Mouse (Mus musculus) CH12.LX (cell line): ENCODE measurements around the gene Aplf. TPM values are rescaled to one million over a fixed set of nuclear protein-coding genes. Genes with fewer than 3 reads are reported as not detected.

Source experiments
- DNase-seq: peaks from one replicate; pipeline ENCODE4 v3.0.0-alpha.2; 2013; ENCODE audit errors: extremely low read depth
- H3K27ac ChIP-seq: 2 replicates; pipeline ENCODE4 v1.5.1; 2012; ENCODE audit warnings: low read depth, mild to moderate bottlenecking, control low read depth, moderate library complexity; ENCODE audit not compliant: insufficient read depth
- H3K27me3 ChIP-seq: replicated peaks from 2 replicates; pipeline ENCODE3; 2012; ENCODE audit warnings: inconsistent platforms
- H3K36me3 ChIP-seq, 2 experiments: replicated peaks in 1 of 2; 2 replicates each; pipeline versions ENCODE3 to v1.6.1; 2012; ENCODE audit warnings: inconsistent platforms in 1 of 2, low read length in 1 of 2, mild to moderate bottlenecking in 1 of 2, mixed read lengths in 1 of 2, moderate library complexity in 1 of 2; ENCODE audit not compliant: control insufficient read depth in 1 of 2, insufficient read depth in 1 of 2
- H3K4me1 ChIP-seq, 2 experiments: 2 replicates each; pipeline ENCODE4 v1.6.1; 2012; ENCODE audit warnings: inconsistent platforms in 1 of 2, moderate library complexity in 1 of 2; ENCODE audit not compliant: insufficient read depth in 2 of 2, control insufficient read depth in 1 of 2
- H3K4me2 ChIP-seq: 2 replicates; pipeline ENCODE4 v1.6.1; 2012; ENCODE audit warnings: low read depth, mild to moderate bottlenecking, control low read depth; ENCODE audit not compliant: poor library complexity, insufficient read depth, severe bottlenecking
- H3K4me3 ChIP-seq, 3 experiments: fragments of 150-350 bp in 1 of 3; sonication (generic) in 1 of 3; replicated peaks in 1 of 3; 2 replicates each; pipeline versions ENCODE3 to v1.5.1; 2011 to 2012; ENCODE audit warnings: low read depth in 2 of 3, low read length in 2 of 3, mild to moderate bottlenecking in 2 of 3, moderate library complexity in 2 of 3, control low read depth in 1 of 3, improper control_type of control experiment in 1 of 3, inconsistent platforms in 1 of 3, mixed read lengths in 1 of 3; ENCODE audit not compliant: poor library complexity in 1 of 3
- H3K79me2 ChIP-seq: replicated peaks from 2 replicates; pipeline ENCODE4 v1.6.1; 2012; ENCODE audit warnings: mild to moderate bottlenecking, moderate library complexity; ENCODE audit not compliant: control insufficient read depth, poor library complexity, insufficient read depth, severe bottlenecking; ENCODE audit errors: extremely low read depth
- H3K9ac ChIP-seq: 2 replicates; pipeline ENCODE4 v1.6.1; 2012; ENCODE audit warnings: low read depth, mild to moderate bottlenecking, control low read depth, moderate library complexity; ENCODE audit not compliant: insufficient read depth
- H3K9me3 ChIP-seq: replicated peaks from 2 replicates; pipeline ENCODE3; 2012; ENCODE audit warnings: low read length, inconsistent platforms, mixed read lengths
- BHLHE40 ChIP-seq: IDR thresholded peaks from 2 replicates; pipeline ENCODE4 v1.6.1; 2011; ENCODE audit warnings: mild to moderate bottlenecking, low read depth, low read length, improper control_type of control experiment
- CHD1 ChIP-seq: IDR thresholded peaks from 2 replicates; pipeline ENCODE4 v1.6.1; 2012; ENCODE audit warnings: low read depth, low read length, improper control_type of control experiment, inconsistent platforms
- CHD2 ChIP-seq: IDR thresholded peaks from 2 replicates; pipeline ENCODE4 v1.6.1; 2011; ENCODE audit warnings: low read length, improper control_type of control experiment
- CTCF ChIP-seq, 2 experiments: IDR thresholded peaks in 1 of 2; conservative IDR thresholded peaks in 1 of 2; 2 replicates each; pipeline ENCODE4 v1.5.1; 2011 to 2012; ENCODE audit warnings: low read depth in 2 of 2, low read length in 2 of 2, improper control_type of control experiment in 1 of 2, inconsistent platforms in 1 of 2, mild to moderate bottlenecking in 1 of 2, moderate library complexity in 1 of 2
- E2F4 ChIP-seq: IDR thresholded peaks from 2 replicates; pipeline ENCODE4 v1.6.1; 2011; ENCODE audit warnings: low read depth, low read length, improper control_type of control experiment; ENCODE audit not compliant: insufficient replicate concordance
- ELF1 ChIP-seq: IDR thresholded peaks from 2 replicates; pipeline ENCODE4 v1.6.1; 2014; ENCODE audit warnings: low read depth, mild to moderate bottlenecking, inconsistent platforms, low read length, improper control_type of control experiment
- EP300 ChIP-seq: IDR thresholded peaks from 2 replicates; pipeline ENCODE4 v1.6.1; 2011; ENCODE audit warnings: low read length, improper control_type of control experiment
- ETS1 ChIP-seq: conservative IDR thresholded peaks from 2 replicates; pipeline ENCODE4 v1.6.1; 2012; ENCODE audit warnings: low read depth, mild to moderate bottlenecking, inconsistent platforms, low read length, improper control_type of control experiment, moderate library complexity
- GABPA ChIP-seq: IDR thresholded peaks from 2 replicates; pipeline ENCODE4 v1.6.1; 2012; ENCODE audit warnings: low read depth, low read length, improper control_type of control experiment, inconsistent platforms; ENCODE audit not compliant: insufficient replicate concordance
- HCFC1 ChIP-seq: IDR thresholded peaks from 2 replicates; pipeline ENCODE4 v1.6.1; 2012; ENCODE audit warnings: low read depth, mild to moderate bottlenecking, inconsistent platforms, low read length, improper control_type of control experiment
- IRF4 ChIP-seq: IDR thresholded peaks from 2 replicates; pipeline ENCODE4 v1.6.1; 2014; ENCODE audit warnings: low read depth, mild to moderate bottlenecking, inconsistent platforms, low read length, improper control_type of control experiment
- JUN ChIP-seq: IDR thresholded peaks from 2 replicates; pipeline ENCODE4 v1.6.1; 2011; ENCODE audit warnings: low read depth, mild to moderate bottlenecking, low read length, improper control_type of control experiment, moderate library complexity; ENCODE audit not compliant: insufficient read depth
- JUND ChIP-seq: conservative IDR thresholded peaks from 2 replicates; pipeline ENCODE4 v1.6.1; 2011; ENCODE audit warnings: low read depth, low read length, improper control_type of control experiment
- KAT2A ChIP-seq: IDR thresholded peaks from 2 replicates; pipeline ENCODE4 v1.6.1; 2012; ENCODE audit warnings: low read length, improper control_type of control experiment, inconsistent platforms; ENCODE audit not compliant: insufficient replicate concordance
- MAFK ChIP-seq: IDR thresholded peaks from 2 replicates; pipeline ENCODE4 v1.6.1; 2011; ENCODE audit warnings: low read length, improper control_type of control experiment; ENCODE audit not compliant: insufficient replicate concordance
- MAX ChIP-seq: IDR thresholded peaks from 2 replicates; pipeline ENCODE4 v1.6.1; 2011; ENCODE audit warnings: low read length, improper control_type of control experiment
- MAZ ChIP-seq: IDR thresholded peaks from 2 replicates; pipeline ENCODE4 v1.6.1; 2012; ENCODE audit warnings: low read depth, mild to moderate bottlenecking, inconsistent platforms, low read length, improper control_type of control experiment, moderate library complexity
- MEF2A ChIP-seq: IDR thresholded peaks from 2 replicates; pipeline ENCODE4 v1.6.1; 2014; ENCODE audit warnings: low read depth, mild to moderate bottlenecking, inconsistent platforms, low read length, improper control_type of control experiment, borderline replicate concordance
- MXI1 ChIP-seq: IDR thresholded peaks from 2 replicates; pipeline ENCODE4 v1.6.1; 2011; ENCODE audit warnings: mild to moderate bottlenecking, low read depth, low read length, improper control_type of control experiment
- MYC ChIP-seq: IDR thresholded peaks from 2 replicates; pipeline ENCODE4 v1.6.1; 2011; ENCODE audit warnings: low read depth, mild to moderate bottlenecking, improper control_type of control experiment, low read length
- NELFE ChIP-seq: IDR thresholded peaks from 2 replicates; pipeline ENCODE4 v1.6.1; 2011; ENCODE audit warnings: low read depth, low read length, improper control_type of control experiment
- NRF1 ChIP-seq: IDR thresholded peaks from 2 replicates; pipeline ENCODE4 v1.6.1; 2014; ENCODE audit warnings: low read depth, mild to moderate bottlenecking, inconsistent platforms, low read length, improper control_type of control experiment, moderate library complexity
- PAX5 ChIP-seq: IDR thresholded peaks from 2 replicates; pipeline ENCODE4 v1.6.1; 2012; ENCODE audit warnings: low read length, inconsistent platforms, mixed read lengths
- POLR2A ChIP-seq: IDR thresholded peaks from 2 replicates; pipeline ENCODE4 v1.6.1; 2011; ENCODE audit warnings: low read depth, mild to moderate bottlenecking, improper control_type of control experiment, low read length
- POLR2AphosphoS2 ChIP-seq: IDR thresholded peaks from 2 replicates; pipeline ENCODE4 v1.6.1; 2011; ENCODE audit warnings: low read depth, low read length, improper control_type of control experiment
- RAD21 ChIP-seq: IDR thresholded peaks from 2 replicates; pipeline ENCODE4 v1.6.1; 2011; ENCODE audit warnings: low read depth, mild to moderate bottlenecking, low read length, improper control_type of control experiment, moderate library complexity
- RCOR1 ChIP-seq: conservative IDR thresholded peaks from 2 replicates; pipeline ENCODE4 v1.6.1; 2012; ENCODE audit warnings: low read depth, mild to moderate bottlenecking, inconsistent platforms, low read length, improper control_type of control experiment
- SIN3A ChIP-seq: IDR thresholded peaks from 2 replicates; pipeline ENCODE4 v1.6.1; 2012; ENCODE audit warnings: low read length, improper control_type of control experiment, inconsistent platforms
- SMC3 ChIP-seq: IDR thresholded peaks from 2 replicates; pipeline ENCODE4 v1.6.1; 2011; ENCODE audit warnings: low read depth, low read length, improper control_type of control experiment
- TBP ChIP-seq: conservative IDR thresholded peaks from 2 replicates; pipeline ENCODE4 v1.6.1; 2011; ENCODE audit warnings: low read depth, low read length, improper control_type of control experiment
- TCF12 ChIP-seq: IDR thresholded peaks from 2 replicates; pipeline ENCODE4 v1.6.1; 2014; ENCODE audit warnings: low read depth, mild to moderate bottlenecking, inconsistent platforms, low read length, improper control_type of control experiment
- UBTF ChIP-seq: IDR thresholded peaks from 2 replicates; pipeline ENCODE4 v1.6.1; 2012; ENCODE audit warnings: low read depth, mild to moderate bottlenecking, inconsistent platforms, low read length, improper control_type of control experiment, moderate library complexity
- USF1 ChIP-seq: IDR thresholded peaks from 2 replicates; pipeline ENCODE4 v1.6.1; 2014; ENCODE audit warnings: low read depth, mild to moderate bottlenecking, inconsistent platforms, low read length, improper control_type of control experiment
- USF2 ChIP-seq: conservative IDR thresholded peaks from 2 replicates; pipeline ENCODE4 v1.6.1; 2011; ENCODE audit warnings: low read depth, low read length, improper control_type of control experiment
- ZC3H11A ChIP-seq: IDR thresholded peaks from 2 replicates; pipeline ENCODE4 v1.6.1; 2012; ENCODE audit warnings: low read depth, mild to moderate bottlenecking, inconsistent platforms, low read length, improper control_type of control experiment
- ZNF384 ChIP-seq: IDR thresholded peaks from 2 replicates; pipeline ENCODE4 v1.6.1; 2012; ENCODE audit warnings: low read depth, low read length, improper control_type of control experiment, inconsistent platforms
- dilution Hi-C: fragments of 300-500 bp; cut with MboI; formaldehyde crosslinking; loops from 2 replicates; pipeline ENCODE4 v1.14.3; 2020; ENCODE audit warnings: low sequenced_read_pairs; ENCODE audit not compliant: extremely low pct_unique_long_range_greater_than_20kb, extremely low pct_ligation_motif_present
- in situ Hi-C: fragments of 300-500 bp; cut with MboI; formaldehyde crosslinking; loops from 3 replicates; pipeline ENCODE4 v1.14.3; 2019; ENCODE audit warnings: low sequenced_read_pairs, low pct_ligation_motif_present, low pct_unique_long_range_greater_than_20kb, mixed read lengths
- polyA plus RNA-seq: library from polyadenylated mRNA; unstranded; fragments of >175 nt; gene quantifications from 2 replicates; pipeline ENCODE4 v1.2.1, GENCODE M21; 2012; ENCODE audit warnings: low read depth; ENCODE audit not compliant: insufficient read length
- total RNA-seq, 2 experiments: library from RNA; depleted of rRNA; stranded (reverse); fragments of 300-350 nt in 1 of 2; fragments of >200 nt in 1 of 2; gene quantifications; 2 replicates each; pipeline ENCODE4 v1.2.3; 2012 to 2014

The Aplf gene
- total RNA-seq (2012; rRNA removed) (9.1 and 10.3 TPM in 2 replicates), total RNA-seq (2014; rRNA removed) (13.8 and 15.8 TPM in 2 replicates), polyA plus RNA-seq (11.1 and 11.9 TPM in 2 replicates)

- dilution Hi-C loops: no loop called here
These were observed at the start of gene Aplf for GRCm38 (mm10) chr6:87671771-87672517. Gene Aplf (minus strand): TSS chr6:87672193.

GRCm38 (mm10) chr6:87714091-87714490 lies 42.1 kb upstream of the Aplf start:
- Histone ChIP-seq H3K9me3 (no peaks in the 10 kb centered on the region), H3K9ac (no peak overlapping the region), H3K79me2 (no peaks in the 10 kb centered on the region), H3K4me2 (no peak overlapping the region), H3K4me1 (peaks cover 8 to 9% of the 10 kb centered on the region in 2 experiments), H3K36me3 (no peaks in the 10 kb centered on the region), H3K4me3 (no peak overlapping the region), H3K27ac (no peak overlapping the region), H3K27me3 (peaks cover 10% of the 10 kb centered on the region)
- in situ Hi-C loops: no loop called here
- dilution Hi-C loops: no loop called here
- peak; percentile 65 for DNase-seq
- TF ChIP-seq ZNF384: no peak
- TF ChIP-seq NRF1: no peak
- no peak for TF ChIP-seq PAX5
- TF ChIP-seq IRF4: peak; percentile 82
- peak; percentile 69; the same call in 1 of the 2 replicates for TF ChIP-seq JUN
- no peak for TF ChIP-seq ZC3H11A
- TF ChIP-seq POLR2A: no peak
- TF ChIP-seq SMC3: no peak
- peak; percentile 67; the same call in 1 of the 2 replicates for TF ChIP-seq JUND
- TF ChIP-seq SIN3A: no peak
- no peak for TF ChIP-seq USF2
- TF ChIP-seq RAD21: no peak
- TF ChIP-seq RCOR1: no peak
- no peak for TF ChIP-seq MAX
- TF ChIP-seq MEF2A: no peak
- TF ChIP-seq CTCF (conservative IDR thresholded peaks at IDR 0.05 in 1 of 2, IDR thresholded peaks at IDR 0.05 in 1 of 2; ENCODE audit: low read depth in 2 of 2, low read length in 2 of 2): no peak
- TF ChIP-seq E2F4: no peak
- no peak for TF ChIP-seq KAT2A

More at GRCm38 (mm10) chr6:87671771-87672517, at the start of gene Aplf:
- no peak for TF ChIP-seq USF2
- peak; percentile 92 for TF ChIP-seq SIN3A
- no peak for TF ChIP-seq SMC3
- TF ChIP-seq TCF12: 0 out of 2 replicates have a peak, but pooled peaks have one; percentile 42
- TF ChIP-seq JUN: no peak
- TF ChIP-seq MAFK: no peak
- TF ChIP-seq JUND: no peak
- TF ChIP-seq IRF4: 0 out of 2 replicates have a peak, but pooled peaks have one; percentile 27
- no peak for TF ChIP-seq ZC3H11A
- TF ChIP-seq BHLHE40: no peak
- TF ChIP-seq RAD21: no peak
- TF ChIP-seq MAZ: no peak
- no peak for TF ChIP-seq POLR2AphosphoS2
- TF ChIP-seq E2F4: no peak; the same call in 1 of the 2 replicates
- TF ChIP-seq UBTF: no peak
- TF ChIP-seq HCFC1: peak; percentile 98
- TF ChIP-seq PAX5: no peak
- TF ChIP-seq MYC: 0 out of 2 replicates have a peak, but pooled peaks have one; percentile 33
- peak; percentile 71 for TF ChIP-seq NELFE
- TF ChIP-seq MXI1: peak; percentile 84
- TF ChIP-seq TBP: peak; percentile 78
- TF ChIP-seq CHD1: no peak
- no peak for TF ChIP-seq ETS1
- peak; percentile 69; the same call in 1 of the 2 replicates for TF ChIP-seq GABPA
- TF ChIP-seq POLR2A: peak; percentile 74
- TF ChIP-seq ZNF384: no peak
- TF ChIP-seq MAX: no peak; the same call in 1 of the 2 replicates
- no peak for TF ChIP-seq CTCF (conservative IDR thresholded peaks at IDR 0.05 in 1 of 2, IDR thresholded peaks at IDR 0.05 in 1 of 2; ENCODE audit: low read depth in 2 of 2, low read length in 2 of 2)
- peak; percentile 97 for TF ChIP-seq KAT2A
- no peak for TF ChIP-seq CHD2
- peak; percentile 94 for TF ChIP-seq ELF1
- TF ChIP-seq EP300: no peak
- TF ChIP-seq USF1: no peak
- peak; percentile 57; the same call in 1 of the 2 replicates for TF ChIP-seq NRF1
- TF ChIP-seq, all 38 proteins: peak for 13
- Histone ChIP-seq H3K79me2 (no peaks in the 10 kb centered on the region), H3K27ac (no peak within 1 kb of the TSS), H3K9ac (peak within 1 kb of the TSS; percentile 60), H3K9me3 (no peaks in the 10 kb centered on the region), H3K36me3 (peaks cover 3 to 6% of the 10 kb centered on the region in 2 experiments), H3K4me1 (peaks cover 0 to 23% of the 10 kb centered on the region in 2 experiments; a peak in 2 of 4 replicates), H3K27me3 (no peaks in the 10 kb centered on the region), H3K4me3 (peak within 1 kb of the TSS; percentile 67 to 92 (median 77)), H3K4me2 (peak within 1 kb of the TSS; percentile 65)
- in situ Hi-C loops: loop anchor here (5.0 to 25.0 kb wide), 2 partner anchors 210 to 275 kb away; no protein-coding TSS in a partner anchor
- DNase-seq: peak; percentile 99
